Mouse (Mus musculus): Measurements from ENCODE around the gene Ppid. TPM values are rescaled to one million over a fixed set of nuclear protein-coding genes. Genes with fewer than 3 reads are reported as not detected.

The Ppid gene
- polyA plus RNA-seq, 1 experiment from 2014 or later: 85.6 TPM

DNA sequence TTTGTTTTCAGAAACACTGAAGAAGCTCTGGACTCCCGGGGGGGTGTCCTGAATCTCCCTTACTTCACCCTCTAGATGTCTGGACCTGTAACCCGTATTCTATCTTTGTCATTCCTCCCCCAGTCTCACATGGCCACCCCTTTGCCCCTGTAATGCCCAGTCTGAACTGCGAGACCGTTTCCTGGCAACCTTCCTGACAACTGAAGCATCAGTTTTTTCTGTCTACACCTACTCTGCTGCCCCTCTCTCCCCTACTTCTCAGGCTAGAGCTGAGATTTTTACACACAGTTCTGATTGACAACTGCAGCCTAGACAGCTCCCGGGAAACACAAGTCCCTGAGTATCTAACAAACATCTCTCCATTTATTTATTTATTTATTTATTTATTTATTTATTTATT lies 14.3 kb upstream of the Ppid start:
- no peak overlapping the region for H3K4me3 ChIP-seq (replicated peaks; ENCODE audit: low read depth, low read length)

DNA sequence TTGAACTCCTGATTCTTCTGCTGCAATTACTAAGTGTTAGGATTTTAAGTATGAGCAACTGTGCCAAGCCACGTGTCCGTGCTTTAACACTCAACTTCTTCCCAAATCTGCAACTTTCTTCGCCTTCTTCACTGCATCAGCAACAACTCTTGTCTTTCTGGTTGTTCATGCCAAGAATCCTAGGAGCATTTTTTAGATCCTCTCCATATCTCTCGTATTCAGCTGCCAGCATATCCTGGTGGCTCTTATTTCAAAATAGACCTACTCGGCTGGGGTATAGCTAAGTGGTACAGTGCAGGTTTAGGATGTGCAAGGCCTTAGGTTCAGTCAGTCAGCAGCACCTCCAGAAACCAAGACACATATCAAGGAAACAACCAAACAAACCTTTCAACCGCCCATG lies 13.5 kb upstream of the Ppid start:
- DNase-seq (ENCODE audit: low spot score): no peak
- Histone ChIP-seq H3K4me1 (replicated peaks; ENCODE audit: insufficient read depth, low read length) (no peaks in the 10 kb centered on the region), H3K36me3 (ENCODE audit: insufficient read depth, low read length) (no peaks in the 10 kb centered on the region), H3K4me3 (replicated peaks; ENCODE audit: low read depth, low read length) (no peak overlapping the region), H3K27ac (no peak overlapping the region), H3K9me3 (replicated peaks; ENCODE audit: low read length) (no peaks in the 10 kb centered on the region), H3K9ac (ENCODE audit: low read depth, low read length) (no peak overlapping the region), H3K27me3 (ENCODE audit: insufficient read depth, low read length) (no peaks in the 10 kb centered on the region), H3K4me2 (ENCODE audit: low read length) (no peak overlapping the region)
- ATAC-seq (replicated peaks; ENCODE audit: low FRiP score, low read depth): no peak
- 82% methylated on average over 6 of the region's 6 CpGs for WGBS
- no peak for TF ChIP-seq CTCF (IDR thresholded peaks at IDR 0.05; ENCODE audit: low read depth)

More for the DNA sequence above, 14.3 kb upstream of the Ppid start:
- no peaks in the 10 kb centered on the region for H3K9me3 ChIP-seq (replicated peaks; ENCODE audit: low read length)
- ATAC-seq (replicated peaks; ENCODE audit: low FRiP score, low read depth) (peak; percentile 52), DNase-seq (ENCODE audit: low spot score) (peak; percentile 72)
- WGBS: 13% methylated on average over 5 of the region's 5 CpGs
- 0 out of 2 replicates have a peak overlapping the region, but pooled peaks have one; percentile 44 for H3K27ac ChIP-seq
- no peaks in the 10 kb centered on the region for H3K4me1 ChIP-seq (replicated peaks; ENCODE audit: insufficient read depth, low read length)
- no peaks in the 10 kb centered on the region for H3K27me3 ChIP-seq (ENCODE audit: insufficient read depth, low read length)
- no peak overlapping the region for H3K9ac ChIP-seq (ENCODE audit: low read depth, low read length)
- H3K36me3 ChIP-seq (ENCODE audit: insufficient read depth, low read length): no peaks in the 10 kb centered on the region
- no peak for TF ChIP-seq CTCF (IDR thresholded peaks at IDR 0.05; ENCODE audit: low read depth)
- peak overlapping the region; percentile 36 for H3K4me2 ChIP-seq (ENCODE audit: low read length)

DNA sequence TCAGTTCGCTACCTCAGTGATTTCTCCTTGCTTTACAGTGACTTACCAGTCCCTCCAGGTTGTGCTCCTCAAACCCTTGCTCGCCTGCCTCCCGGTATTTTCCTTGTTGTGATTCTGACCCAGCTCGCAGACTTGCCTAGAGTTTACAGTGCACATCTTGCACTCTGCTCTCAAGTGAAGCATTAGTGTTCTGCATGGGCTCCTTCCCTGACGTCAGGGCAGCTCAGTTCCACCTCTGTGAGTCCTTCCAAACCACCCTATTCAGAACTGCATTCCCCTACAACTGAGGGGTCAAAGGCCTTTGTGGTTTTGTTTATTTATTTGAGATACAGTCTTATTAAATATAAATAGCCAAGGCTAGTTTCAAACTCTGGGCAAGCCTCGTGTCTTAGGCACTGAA lies 13.0 kb upstream of the Ppid start:
- Histone ChIP-seq H3K27me3 (ENCODE audit: insufficient read depth, low read length) (no peaks in the 10 kb centered on the region), H3K9ac (ENCODE audit: low read depth, low read length) (no peak overlapping the region), H3K27ac (no peak overlapping the region), H3K36me3 (ENCODE audit: insufficient read depth, low read length) (no peaks in the 10 kb centered on the region), H3K4me1 (replicated peaks; ENCODE audit: insufficient read depth, low read length) (no peaks in the 10 kb centered on the region), H3K9me3 (replicated peaks; ENCODE audit: low read length) (no peaks in the 10 kb centered on the region), H3K4me2 (ENCODE audit: low read length) (no peak overlapping the region), H3K4me3 (replicated peaks; ENCODE audit: low read depth, low read length) (no peak overlapping the region)
- no peak for TF ChIP-seq CTCF (IDR thresholded peaks at IDR 0.05; ENCODE audit: low read depth)
- 45% methylated on average over 6 of the region's 6 CpGs for WGBS
- DNase-seq (ENCODE audit: low spot score) (no peak), ATAC-seq (replicated peaks; ENCODE audit: low FRiP score, low read depth) (0 out of 2 replicates have a peak, but pooled peaks have one; percentile 49)

DNA sequence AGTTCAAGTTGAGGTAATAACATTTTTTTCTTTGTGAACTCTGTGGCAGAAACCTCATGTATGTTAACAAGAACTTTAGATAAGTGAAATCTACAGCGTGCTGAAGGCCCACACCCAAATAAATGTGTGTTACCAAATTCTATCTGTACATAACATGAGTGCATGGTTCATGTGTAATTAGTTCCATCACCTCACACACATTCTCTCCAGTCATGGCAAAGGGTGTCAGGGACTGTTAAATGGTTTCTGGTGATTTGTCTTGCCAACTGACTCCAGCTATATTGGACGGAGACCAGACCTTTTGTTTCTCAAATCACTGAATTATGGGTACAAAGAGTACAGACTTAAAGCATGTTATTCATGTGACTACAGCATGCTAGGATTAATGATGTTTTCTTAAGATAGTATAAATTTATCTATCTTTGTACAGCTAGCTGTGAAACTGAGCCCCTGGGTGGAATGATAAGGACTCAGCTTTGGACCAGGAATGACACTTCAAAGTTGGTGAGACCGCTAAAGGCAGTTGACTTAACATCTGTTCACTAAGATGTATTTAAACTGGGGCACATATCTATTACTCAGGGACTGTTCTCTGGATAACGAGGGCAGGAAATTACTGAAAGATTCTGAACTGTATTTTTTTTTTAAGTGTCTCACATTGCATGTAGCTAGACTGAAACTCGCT lies 11.1 kb upstream of the Ppid start:
- Histone ChIP-seq H3K9me3 (replicated peaks; ENCODE audit: low read length) (no peaks in the 10 kb centered on the region), H3K4me2 (ENCODE audit: low read length) (no peak overlapping the region), H3K4me1 (replicated peaks; ENCODE audit: insufficient read depth, low read length) (no peaks in the 10 kb centered on the region), H3K36me3 (ENCODE audit: insufficient read depth, low read length) (no peaks in the 10 kb centered on the region), H3K9ac (ENCODE audit: low read depth, low read length) (no peak overlapping the region), H3K27me3 (ENCODE audit: insufficient read depth, low read length) (no peaks in the 10 kb centered on the region), H3K4me3 (replicated peaks; ENCODE audit: low read depth, low read length) (no peak overlapping the region), H3K27ac (no peak overlapping the region)
- no peak for TF ChIP-seq CTCF (IDR thresholded peaks at IDR 0.05; ENCODE audit: low read depth)
- no peak for DNase-seq (ENCODE audit: low spot score)
- WGBS: 62% methylated on average over 5 of the region's 5 CpGs
- no peak for ATAC-seq (replicated peaks; ENCODE audit: low FRiP score, low read depth)

DNA sequence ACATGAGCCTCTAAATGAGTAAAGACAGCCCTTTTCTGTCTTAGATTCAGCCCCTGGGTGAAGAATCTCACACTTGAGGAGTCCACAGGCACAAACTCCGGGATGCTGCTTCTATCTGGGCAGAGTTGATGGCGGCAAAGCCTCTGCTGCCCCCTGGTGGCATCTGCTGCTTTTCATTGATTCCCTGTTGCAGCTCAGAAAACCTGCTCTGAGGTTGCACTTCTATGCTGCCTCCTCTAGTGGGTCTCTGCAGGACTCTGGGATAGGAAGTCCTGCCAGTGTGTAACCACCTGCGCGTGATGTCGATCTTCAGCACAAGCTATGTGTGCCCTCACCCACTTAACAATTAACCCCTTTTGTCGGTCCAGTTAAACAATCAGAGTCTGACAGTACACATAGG lies 4.3 kb upstream of the Ppid start:
- no peak overlapping the region for H3K27ac ChIP-seq
- ATAC-seq (replicated peaks; ENCODE audit: low FRiP score, low read depth) (peak; percentile 79), DNase-seq (ENCODE audit: low spot score) (peak; percentile 95)
- H3K9me3 ChIP-seq (replicated peaks; ENCODE audit: low read length): no peaks in the 10 kb centered on the region
- H3K9ac ChIP-seq (ENCODE audit: low read depth, low read length): no peak overlapping the region
- 5% methylated on average over 6 of the region's 6 CpGs for WGBS
- H3K4me2 ChIP-seq (ENCODE audit: low read length): no peak overlapping the region
- H3K4me3 ChIP-seq (replicated peaks; ENCODE audit: low read depth, low read length): no peak overlapping the region
- TF ChIP-seq CTCF (IDR thresholded peaks at IDR 0.05; ENCODE audit: low read depth): peak; percentile 99
- no peaks in the 10 kb centered on the region for H3K36me3 ChIP-seq (ENCODE audit: insufficient read depth, low read length)
- H3K4me1 ChIP-seq (replicated peaks; ENCODE audit: insufficient read depth, low read length): no peaks in the 10 kb centered on the region
- H3K27me3 ChIP-seq (ENCODE audit: insufficient read depth, low read length): no peaks in the 10 kb centered on the region

DNA sequence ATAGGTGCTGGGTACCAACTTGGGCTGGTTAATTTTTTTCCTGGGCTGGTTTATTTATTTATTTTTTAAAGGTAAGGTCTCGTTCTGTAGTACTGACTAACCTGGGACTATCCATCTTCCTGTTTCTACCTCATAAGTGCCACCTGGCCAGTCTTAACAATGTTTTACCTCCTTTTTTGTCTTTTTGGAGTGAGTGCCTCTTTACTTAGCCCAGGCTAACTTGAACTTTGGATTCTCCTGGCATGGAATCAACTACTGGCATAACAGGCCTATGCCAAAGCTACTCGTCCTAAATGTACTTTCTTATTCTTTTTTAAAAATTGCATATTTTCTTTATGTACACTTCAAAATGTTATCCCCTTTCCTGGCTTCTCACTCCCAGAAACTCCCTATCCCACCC lies 1.5 kb upstream of the Ppid start:
- Histone ChIP-seq H3K4me3 (replicated peaks; ENCODE audit: low read depth, low read length) (no peak overlapping the region), H3K27me3 (ENCODE audit: insufficient read depth, low read length) (no peaks in the 10 kb centered on the region), H3K4me1 (replicated peaks; ENCODE audit: insufficient read depth, low read length) (0 out of 2 replicates have a peak, but pooled peaks cover 4% of the 10 kb centered on the region), H3K9ac (ENCODE audit: low read depth, low read length) (no peak overlapping the region), H3K4me2 (ENCODE audit: low read length) (no peak overlapping the region), H3K36me3 (ENCODE audit: insufficient read depth, low read length) (peaks cover 7% of the 10 kb centered on the region; the same call in 1 of the 2 replicates), H3K9me3 (replicated peaks; ENCODE audit: low read length) (no peaks in the 10 kb centered on the region), H3K27ac (no peak overlapping the region)
- DNase-seq (ENCODE audit: low spot score) (no peak), ATAC-seq (replicated peaks; ENCODE audit: low FRiP score, low read depth) (no peak)
- no peak for TF ChIP-seq CTCF (IDR thresholded peaks at IDR 0.05; ENCODE audit: low read depth)
- WGBS: 62% methylated on average over 2 of the region's 2 CpGs
